Mouse (Mus musculus) hindbrain, embryonic 13.5 days (tissue): ENCODE data around the gene Gbgt1. TPM values are rescaled to one million over a fixed set of nuclear protein-coding genes. Genes with fewer than 3 reads are reported as not detected.
"Not testable (repeated sequence)": the region's sequence is repeated elsewhere in the genome, so short reads cannot be mapped to it uniquely, and the experiment has no call there.

ENCODE experiments used
- ATAC-seq: fragments of 200-750 bp; cut with Nextera tagmentation; 2 replicates; pipeline ENCODE4 v1.8.0; 2017; ENCODE audit warnings: moderate TSS enrichment; ENCODE audit not compliant: low FRiP score
- H3K27ac ChIP-seq: fragments of 300-500 bp; sonication (generic); 2 replicates; pipeline ENCODE4 v1.5.1; 2015; ENCODE audit warnings: inconsistent platforms, mild to moderate bottlenecking, moderate library complexity
- H3K27me3 ChIP-seq: fragments of 300-500 bp; sonication (generic); 2 replicates; pipeline ENCODE4 v1.6.1; 2015; ENCODE audit warnings: mild to moderate bottlenecking, inconsistent platforms
- H3K36me3 ChIP-seq: fragments of 300-500 bp; sonication (generic); 2 replicates; pipeline ENCODE4 v1.6.1; 2015; ENCODE audit warnings: mild to moderate bottlenecking, inconsistent platforms
- H3K4me1 ChIP-seq: fragments of 300-500 bp; sonication (generic); replicated peaks from 2 replicates; pipeline ENCODE4 v1.6.1; 2015; ENCODE audit warnings: inconsistent platforms
- H3K4me2 ChIP-seq: fragments of 300-500 bp; sonication (generic); 2 replicates; pipeline ENCODE4 v1.6.1; 2015; ENCODE audit warnings: inconsistent platforms, mild to moderate bottlenecking, moderate library complexity
- H3K4me3 ChIP-seq: fragments of 300-500 bp; sonication (generic); 2 replicates; pipeline ENCODE4 v1.5.1; 2015; ENCODE audit warnings: mild to moderate bottlenecking, inconsistent platforms
- H3K9ac ChIP-seq: fragments of 300-500 bp; sonication (generic); 2 replicates; pipeline ENCODE4 v1.6.1; 2015; ENCODE audit warnings: mild to moderate bottlenecking, inconsistent platforms
- H3K9me3 ChIP-seq: fragments of 300-500 bp; sonication (generic); 2 replicates; pipeline ENCODE4 v1.6.1; 2016; ENCODE audit warnings: inconsistent platforms
- WGBS: fragments of 180-500 bp; shearing (Covaris S2); methylation state at CpG from one replicate; pipeline ENCODE4 v1.1.7; 2015; 5-methylcytosine and 5-hydroxymethylcytosine counted together
- polyA plus RNA-seq: library from polyadenylated mRNA; unstranded; fragments of >200 nt; fragmentation: Nextera tagmentation; extraction: Ambion mirVana; gene quantifications from 2 replicates; pipeline ENCODE4 v1.2.1, GENCODE M21; 2015

The Gbgt1 gene
- polyA plus RNA-seq, 1 experiment from 2014 or later = 1.0 TPM

- H3K27ac ChIP-seq, H3K9ac ChIP-seq, H3K4me2 ChIP-seq, H3K9me3 ChIP-seq, H3K4me3 ChIP-seq, ATAC-seq, H3K27me3 ChIP-seq: not testable (repeated sequence)
- peaks cover 45% of the 10 kb centered on the region for H3K36me3 ChIP-seq
- 95% methylated on average over 8 of the region's 8 CpGs for WGBS
- H3K4me1 ChIP-seq = peaks cover 13% of the 10 kb centered on the region
Measured at GRCm38 (mm10) chr2:28472011-28472410, 24.7 kb upstream of the Gbgt1 start.

- not testable (repeated sequence) for H3K4me3 ChIP-seq, ATAC-seq, H3K27ac ChIP-seq, H3K36me3 ChIP-seq, H3K4me2 ChIP-seq, H3K9ac ChIP-seq, H3K27me3 ChIP-seq, H3K4me1 ChIP-seq, H3K9me3 ChIP-seq
- 96% methylated on average over 5 of the region's 5 CpGs for WGBS
Measured at GRCm38 (mm10) chr2:28477993-28478392, 18.7 kb upstream of the Gbgt1 start.

GRCm38 (mm10) chr2:28479208-28480204 lies 17.2 kb upstream of the Gbgt1 start:
- Histone ChIP-seq H3K4me2 (no peak overlapping the region), H3K4me1 (no peaks in the 10 kb centered on the region), H3K27me3 (no peaks in the 10 kb centered on the region), H3K36me3 (no peaks in the 10 kb centered on the region), H3K27ac (no peak overlapping the region), H3K9me3 (no peaks in the 10 kb centered on the region), H3K4me3 (no peak overlapping the region), H3K9ac (no peak overlapping the region)
- WGBS = 83% methylated on average over 20 of the region's 20 CpGs
- ATAC-seq = no peak

GRCm38 (mm10) chr2:28483861-28484260 lies 12.8 kb upstream of the Gbgt1 start:
- no peaks in the 10 kb centered on the region for H3K27me3 ChIP-seq
- ATAC-seq = no peak
- no peaks in the 10 kb centered on the region for H3K9me3 ChIP-seq
- no peaks in the 10 kb centered on the region for H3K36me3 ChIP-seq
- H3K4me3 ChIP-seq = no peak overlapping the region
- 79% methylated on average over 2 of the region's 2 CpGs for WGBS
- no peak overlapping the region for H3K9ac ChIP-seq
- no peak overlapping the region for H3K4me2 ChIP-seq
- no peak overlapping the region for H3K27ac ChIP-seq
- no peaks in the 10 kb centered on the region for H3K4me1 ChIP-seq

- Histone ChIP-seq H3K9me3 (no peaks in the 10 kb centered on the region), H3K36me3 (no peaks in the 10 kb centered on the region), H3K4me3 (no peak overlapping the region), H3K27me3 (no peaks in the 10 kb centered on the region), H3K4me1 (no peaks in the 10 kb centered on the region), H3K4me2 (no peak overlapping the region), H3K9ac (no peak overlapping the region), H3K27ac (no peak overlapping the region)
- 91% methylated on average over 2 of the region's 2 CpGs for WGBS
- no peak for ATAC-seq
Measured at GRCm38 (mm10) chr2:28494521-28494920, 2.2 kb upstream of the Gbgt1 start.

- no peak overlapping the region for H3K4me2 ChIP-seq
- no peak overlapping the region for H3K4me3 ChIP-seq
- H3K36me3 ChIP-seq = no peaks in the 10 kb centered on the region
- ATAC-seq = no peak
- no peak overlapping the region for H3K27ac ChIP-seq
- no peaks in the 10 kb centered on the region for H3K4me1 ChIP-seq
- H3K27me3 ChIP-seq = no peaks in the 10 kb centered on the region
- no peaks in the 10 kb centered on the region for H3K9me3 ChIP-seq
- H3K9ac ChIP-seq = no peak overlapping the region
- 87% methylated on average over 14 of the region's 14 CpGs for WGBS
Measured at GRCm38 (mm10) chr2:28495207-28495756, 1.4 kb upstream of the Gbgt1 start.

- no peak overlapping the region for H3K27ac ChIP-seq
- 81% methylated on average over 16 of the region's 16 CpGs for WGBS
- H3K9ac ChIP-seq = no peak overlapping the region
- ATAC-seq = no peak
- H3K9me3 ChIP-seq = no peaks in the 10 kb centered on the region
- H3K4me1 ChIP-seq = no peaks in the 10 kb centered on the region
- no peak overlapping the region for H3K4me3 ChIP-seq
- H3K27me3 ChIP-seq = no peaks in the 10 kb centered on the region
- no peak overlapping the region for H3K4me2 ChIP-seq
- no peaks in the 10 kb centered on the region for H3K36me3 ChIP-seq
Measured at GRCm38 (mm10) chr2:28495801-28496595, 693 bp upstream of the Gbgt1 start.

GRCm38 (mm10) chr2:28497561-28497960 lies 870 bp downstream of the Gbgt1 start:
- ATAC-seq = no peak
- H3K4me2 ChIP-seq = no peak overlapping the region
- H3K9ac ChIP-seq = no peak overlapping the region
- no peaks in the 10 kb centered on the region for H3K4me1 ChIP-seq
- no peak overlapping the region for H3K27ac ChIP-seq
- WGBS = 81% methylated on average over 5 of the region's 5 CpGs
- no peak overlapping the region for H3K4me3 ChIP-seq
- no peaks in the 10 kb centered on the region for H3K9me3 ChIP-seq
- H3K36me3 ChIP-seq = no peaks in the 10 kb centered on the region
- no peaks in the 10 kb centered on the region for H3K27me3 ChIP-seq

GRCm38 (mm10) chr2:28498431-28498830 lies 1.7 kb downstream of the Gbgt1 start:
- H3K4me2 ChIP-seq = no peak overlapping the region
- H3K4me1 ChIP-seq = no peaks in the 10 kb centered on the region
- H3K36me3 ChIP-seq = no peaks in the 10 kb centered on the region
- no peak overlapping the region for H3K4me3 ChIP-seq
- H3K9me3 ChIP-seq = no peaks in the 10 kb centered on the region
- H3K9ac ChIP-seq = no peak overlapping the region
- no peak for ATAC-seq
- 89% methylated on average over 4 of the region's 4 CpGs for WGBS
- H3K27me3 ChIP-seq = 0 out of 2 replicates have a peak, but pooled peaks cover 3% of the 10 kb centered on the region
- H3K27ac ChIP-seq = no peak overlapping the region

GRCm38 (mm10) chr2:28502987-28503386 lies 6.3 kb downstream of the Gbgt1 start:
- H3K9me3 ChIP-seq = no peaks in the 10 kb centered on the region
- no peak overlapping the region for H3K4me2 ChIP-seq
- no peak overlapping the region for H3K27ac ChIP-seq
- 0 out of 2 replicates have a peak, but pooled peaks cover 3% of the 10 kb centered on the region for H3K27me3 ChIP-seq
- H3K36me3 ChIP-seq = no peaks in the 10 kb centered on the region
- no peaks in the 10 kb centered on the region for H3K4me1 ChIP-seq
- no peak overlapping the region for H3K4me3 ChIP-seq
- no peak overlapping the region for H3K9ac ChIP-seq
- no peak for ATAC-seq
- WGBS = 92% methylated on average over 10 of the region's 10 CpGs

- Histone ChIP-seq H3K4me3 (no peak overlapping the region), H3K4me1 (no peaks in the 10 kb centered on the region), H3K36me3 (no peaks in the 10 kb centered on the region), H3K4me2 (no peak overlapping the region), H3K27me3 (0 out of 2 replicates have a peak, but pooled peaks cover 5% of the 10 kb centered on the region), H3K27ac (no peak overlapping the region), H3K9ac (no peak overlapping the region), H3K9me3 (no peaks in the 10 kb centered on the region)
- WGBS = 91% methylated on average over 13 of the region's 13 CpGs
- no peak for ATAC-seq
Measured at GRCm38 (mm10) chr2:28504676-28505075, 8.0 kb downstream of the Gbgt1 start.

GRCm38 (mm10) chr2:28505795-28506194 lies 9.1 kb downstream of the Gbgt1 start, which contains the start of gene Gm10134:
Gm10134 (plus strand) TSS chr2:28506095.
- Histone ChIP-seq H3K4me2 (no peak within 1 kb of the TSS), H3K9ac (no peak within 1 kb of the TSS), H3K27ac (no peak within 1 kb of the TSS), H3K4me3 (no peak within 1 kb of the TSS), H3K36me3 (no peaks in the 10 kb centered on the region), H3K9me3 (no peaks in the 10 kb centered on the region), H3K4me1 (no peaks in the 10 kb centered on the region), H3K27me3 (0 out of 2 replicates have a peak, but pooled peaks cover 13% of the 10 kb centered on the region)
- WGBS = 81% methylated on average over 3 of the region's 3 CpGs
- no peak for ATAC-seq
